Mouse (Mus musculus) spleen, adult 2 months (tissue): ENCODE measurements around the gene Atg4b.

Source experiments
- CTCF ChIP-seq: fragments of 200-500 bp; IDR thresholded peaks from 2 replicates; pipeline ENCODE4 v1.5.1; 2011; ENCODE audit warnings: mild to moderate bottlenecking, inconsistent platforms; ENCODE audit not compliant: insufficient read depth, insufficient read length, insufficient replicate concordance; ENCODE audit errors: extremely low read depth
- POLR2A ChIP-seq: fragments of 200-500 bp; IDR thresholded peaks from 2 replicates; pipeline ENCODE4 v1.6.1; 2011; ENCODE audit warnings: low read depth, low read length, inconsistent platforms

- no peak for TF ChIP-seq CTCF
- TF ChIP-seq POLR2A: no peak
Measured at GRCm38 (mm10) chr1:93716166-93716565, 35.1 kb upstream of the Atg4b start.
